Mouse (Mus musculus) common myeloid progenitor, adult 5-6 weeks (primary cell): ENCODE data around the gene Uhrf1. TPM values are rescaled to one million over a fixed set of nuclear protein-coding genes. Genes with fewer than 3 reads are reported as not detected.
"Not testable (repeated sequence)": the region's sequence is repeated elsewhere in the genome, so short reads cannot be mapped to it uniquely, and the experiment has no call there.

Experiments used
- ATAC-seq: replicated peaks from 2 replicates; pipeline ENCODE4 v1.8.0; 2016; ENCODE audit warnings: low read depth, mild to moderate bottlenecking, moderate TSS enrichment, inconsistent platforms; ENCODE audit not compliant: poor library complexity, severe bottlenecking
- total RNA-seq: library from RNA; stranded (forward); fragments of 200-1000, 187-1606 nt; gene quantifications from 2 replicates; pipeline ENCODE4 v1.2.3, GENCODE M21; 2017

Uhrf1 gene
- 142 and 165 TPM in 2 replicates for total RNA-seq

DNA sequence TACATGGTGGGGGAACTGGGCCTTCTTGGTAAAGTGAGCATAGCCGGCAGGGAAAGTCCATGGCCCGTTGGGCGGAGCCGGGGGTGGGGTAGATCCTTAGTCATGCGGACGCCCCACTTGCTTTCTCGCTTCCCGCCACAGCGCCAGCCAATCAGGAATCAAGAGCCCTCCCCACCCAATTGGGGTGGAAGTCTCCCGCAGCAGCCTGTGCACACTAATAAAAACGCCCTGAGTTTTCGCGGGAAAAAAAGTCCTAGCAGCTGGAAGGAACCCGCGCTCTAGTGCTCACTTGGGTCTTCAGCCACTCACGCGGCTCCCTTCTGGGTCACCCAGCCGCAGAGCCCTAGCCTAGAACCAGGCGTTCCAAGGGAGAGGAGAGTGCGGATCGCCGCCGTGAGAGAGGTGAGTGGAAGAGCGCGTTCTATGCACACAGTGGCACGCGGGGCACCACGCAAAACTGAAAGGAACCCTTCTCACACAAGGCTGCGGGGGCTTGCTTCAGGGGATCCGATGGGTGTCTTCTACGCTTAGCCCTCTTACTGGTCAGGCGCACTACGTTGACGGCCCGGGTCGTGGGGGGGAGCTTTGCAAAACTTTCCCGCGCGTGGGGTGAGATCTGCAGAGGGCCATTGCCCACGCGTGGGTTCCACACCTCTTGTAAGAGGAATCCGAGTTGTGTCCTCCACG lies at the start of gene Uhrf1:
Uhrf1 (plus strand) TSS at position 162 of the 687 bp plus-strand sequence.
- peak; percentile 82 for ATAC-seq

GRCm38 (mm10) chr17:56254695-56255094 lies 48.4 kb upstream of the Uhrf1 start:
- ATAC-seq = no peak

DNA sequence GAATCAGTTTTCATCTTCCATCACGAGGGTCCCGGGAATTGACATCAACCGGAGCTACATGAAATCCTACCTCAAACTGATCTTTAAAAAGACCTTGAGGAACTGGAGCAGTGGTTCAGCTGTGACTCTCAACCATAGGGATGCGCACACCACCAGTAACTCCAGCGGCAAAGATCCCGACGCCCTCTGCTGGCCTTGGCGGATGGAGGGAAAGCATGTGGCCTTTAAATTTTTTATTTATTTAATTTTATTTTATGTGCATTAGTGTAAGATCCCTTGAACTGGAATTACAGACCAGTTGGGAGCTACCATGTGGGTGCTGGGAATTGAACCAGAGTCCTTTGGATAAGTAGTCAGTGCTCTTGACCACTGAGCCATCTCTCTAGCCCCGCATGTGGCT lies 47.7 kb upstream of the Uhrf1 start:
- no peak for ATAC-seq

DNA sequence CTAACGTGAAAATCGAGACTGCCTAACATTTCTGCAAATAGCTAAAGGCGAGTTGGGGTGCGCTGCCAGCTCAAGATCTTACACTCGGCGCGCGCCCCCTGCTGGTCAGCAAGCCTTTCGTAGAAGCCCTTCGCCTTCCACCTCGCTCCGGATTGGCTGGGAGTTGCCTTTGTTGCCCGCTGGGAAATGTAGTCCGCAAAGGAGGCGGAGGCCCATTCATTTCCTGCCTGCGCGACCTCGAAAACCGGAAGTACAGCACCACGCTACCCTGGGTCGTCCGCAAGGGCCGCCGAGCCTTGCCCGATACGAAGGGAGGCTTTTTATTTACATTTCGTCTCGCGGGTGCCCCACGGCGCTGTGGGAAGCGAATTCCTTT lies 47.3 kb upstream of the Uhrf1 start:
- ATAC-seq = peak; percentile 75

DNA sequence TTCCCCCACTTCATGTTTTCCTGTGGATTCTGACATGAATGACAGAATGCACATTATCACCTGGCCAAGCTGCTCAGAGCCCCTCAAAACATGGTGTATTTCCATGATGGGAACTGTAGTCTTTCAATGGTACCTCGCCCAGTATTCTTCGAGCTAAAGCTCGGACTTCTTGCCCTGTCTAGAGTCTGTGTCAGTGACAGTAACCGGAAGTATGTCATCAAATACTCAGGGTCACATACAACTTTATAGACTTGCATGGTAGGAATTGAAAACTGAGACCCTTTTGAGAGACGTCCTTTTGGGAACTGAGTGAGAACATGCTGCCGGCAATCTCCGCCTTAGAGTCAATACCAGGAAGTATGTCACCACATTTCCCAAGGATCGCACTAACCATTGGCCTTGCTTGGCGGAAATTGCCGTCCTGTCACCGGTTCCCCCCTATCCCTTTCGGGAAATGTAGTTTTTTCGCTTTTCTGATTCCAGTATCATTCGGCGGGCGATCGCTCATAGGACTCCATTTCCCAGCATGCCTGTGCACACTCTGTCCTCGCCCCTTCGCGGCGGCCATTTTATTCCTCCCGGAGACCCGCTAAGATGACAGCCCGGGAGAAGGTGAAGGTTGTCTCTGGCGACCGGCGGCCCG lies 46.8 kb upstream of the Uhrf1 start, which contains the start of gene Fem1a:
Fem1a (plus strand) TSS at position 572 of the 643 bp plus-strand sequence.
- peak; percentile 87 for ATAC-seq

GRCm38 (mm10) chr17:56257181-56257894 lies 45.8 kb upstream of the Uhrf1 start:
- ATAC-seq = no peak

DNA sequence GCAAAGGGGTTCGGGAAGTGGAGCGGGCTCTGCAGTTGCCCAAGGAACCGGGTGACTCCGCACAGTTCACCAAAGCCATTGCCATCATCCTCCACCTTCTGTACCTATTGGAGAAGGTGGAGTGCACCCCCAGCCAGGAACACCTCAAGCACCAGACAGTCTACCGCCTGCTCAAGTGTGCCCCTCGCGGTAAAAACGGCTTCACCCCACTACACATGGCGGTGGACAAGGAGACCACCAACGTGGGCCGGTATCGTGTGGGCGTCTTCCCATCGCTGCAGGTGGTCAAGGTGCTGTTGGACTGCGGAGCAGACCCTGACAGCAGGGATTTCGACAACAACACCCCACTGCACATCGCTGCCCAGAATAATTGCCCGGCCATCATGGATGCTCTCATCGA lies 44.9 kb upstream of the Uhrf1 start:
- ATAC-seq = not testable (repeated sequence)

DNA sequence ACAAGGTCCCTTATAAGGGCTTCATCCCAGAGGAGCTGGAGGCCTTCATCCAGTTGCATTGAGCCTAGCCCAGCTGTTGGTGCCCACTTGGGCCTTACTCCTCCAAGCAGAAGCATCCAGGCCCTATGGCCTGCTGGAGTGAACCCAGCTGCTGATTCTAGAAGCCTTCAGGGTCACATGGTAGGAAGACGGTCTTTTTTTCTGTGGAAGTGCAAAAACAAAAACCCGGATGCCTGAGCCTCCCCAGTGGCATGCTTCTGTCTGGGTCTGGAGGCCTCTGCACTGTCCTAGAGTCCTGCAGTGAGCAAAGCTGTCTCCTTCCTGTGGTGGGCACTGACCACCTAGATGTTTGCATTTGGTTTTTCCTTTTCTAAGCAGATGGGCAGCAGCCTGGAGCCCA lies 44.3 kb upstream of the Uhrf1 start:
- ATAC-seq = not testable (repeated sequence)

GRCm38 (mm10) chr17:56259301-56260037 lies 43.7 kb upstream of the Uhrf1 start:
- ATAC-seq = no peak

DNA sequence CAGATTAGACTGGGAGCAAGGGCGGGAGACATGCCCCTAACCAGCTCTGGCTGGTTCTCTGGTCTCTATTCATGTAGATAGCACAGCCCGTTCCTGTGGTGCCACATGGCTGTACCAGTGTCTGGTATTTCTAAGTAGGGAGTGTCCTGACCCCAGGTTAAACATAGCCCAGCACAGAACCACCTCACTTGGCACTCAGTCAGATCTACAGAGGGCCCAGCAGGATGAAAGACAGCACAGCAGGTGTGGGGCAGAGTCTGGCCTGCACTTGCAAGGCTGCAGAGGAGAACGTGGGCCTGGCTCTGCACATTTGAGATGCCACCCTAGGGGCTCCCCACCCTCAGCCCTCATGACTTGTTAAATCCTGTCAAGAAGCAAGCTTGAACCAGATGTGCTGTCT lies 42.0 kb upstream of the Uhrf1 start:
- ATAC-seq = no peak

GRCm38 (mm10) chr17:56262645-56263094 lies 40.5 kb upstream of the Uhrf1 start:
- no peak for ATAC-seq

- peak; percentile 79 for ATAC-seq
Measured at GRCm38 (mm10) chr17:56264020-56264419, 39.1 kb upstream of the Uhrf1 start.

DNA sequence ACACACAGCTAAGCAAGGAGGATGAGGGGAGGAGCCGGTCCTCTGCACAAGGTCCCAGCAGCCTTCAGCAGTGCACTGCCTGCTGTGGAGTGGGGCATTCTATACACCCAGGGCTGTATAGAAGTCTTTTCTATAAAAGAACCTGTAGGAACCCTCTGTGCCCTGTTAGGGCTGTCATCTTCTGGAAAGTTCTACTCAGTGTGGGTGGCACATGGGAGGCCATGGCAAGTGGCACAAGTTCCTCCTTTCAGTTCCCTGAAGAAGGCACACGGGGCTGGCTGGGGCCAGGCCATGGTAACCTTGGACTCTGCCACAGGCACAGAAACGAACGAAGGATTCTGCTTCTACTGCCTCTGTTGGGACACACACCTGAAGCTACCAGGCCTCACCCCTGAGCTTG lies 38.1 kb upstream of the Uhrf1 start:
- ATAC-seq = peak; percentile 9; the same call in 1 of the 2 replicates

GRCm38 (mm10) chr17:56265869-56266268 lies 37.3 kb upstream of the Uhrf1 start:
- ATAC-seq = no peak

GRCm38 (mm10) chr17:56266271-56266670 lies 36.9 kb upstream of the Uhrf1 start:
- ATAC-seq = peak; percentile 27

DNA sequence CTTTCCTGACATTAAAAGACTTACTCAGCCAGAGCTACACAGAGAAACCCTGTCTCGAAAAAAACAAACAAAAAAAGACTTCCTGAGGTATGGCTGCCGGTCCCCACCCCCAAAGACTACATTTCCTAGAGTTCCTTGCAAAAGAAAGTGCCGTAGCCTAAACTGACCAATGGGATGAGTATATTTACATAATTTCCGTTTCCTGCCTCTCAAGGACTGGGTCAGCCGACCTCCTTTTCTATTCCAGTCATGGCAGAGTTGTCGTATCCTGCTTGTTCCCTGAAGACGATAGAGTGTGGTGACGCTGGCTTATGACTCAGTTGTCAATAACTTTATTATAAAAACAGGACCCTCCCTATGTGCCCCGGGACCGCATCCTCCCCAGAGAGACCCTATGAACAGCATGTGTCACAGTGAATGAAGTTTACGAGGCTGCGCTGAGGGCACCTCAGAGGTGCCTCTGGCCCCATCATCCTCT lies 33.9 kb upstream of the Uhrf1 start:
- peak; percentile 91 for ATAC-seq

GRCm38 (mm10) chr17:56269741-56270140 lies 33.4 kb upstream of the Uhrf1 start:
- no peak for ATAC-seq

DNA sequence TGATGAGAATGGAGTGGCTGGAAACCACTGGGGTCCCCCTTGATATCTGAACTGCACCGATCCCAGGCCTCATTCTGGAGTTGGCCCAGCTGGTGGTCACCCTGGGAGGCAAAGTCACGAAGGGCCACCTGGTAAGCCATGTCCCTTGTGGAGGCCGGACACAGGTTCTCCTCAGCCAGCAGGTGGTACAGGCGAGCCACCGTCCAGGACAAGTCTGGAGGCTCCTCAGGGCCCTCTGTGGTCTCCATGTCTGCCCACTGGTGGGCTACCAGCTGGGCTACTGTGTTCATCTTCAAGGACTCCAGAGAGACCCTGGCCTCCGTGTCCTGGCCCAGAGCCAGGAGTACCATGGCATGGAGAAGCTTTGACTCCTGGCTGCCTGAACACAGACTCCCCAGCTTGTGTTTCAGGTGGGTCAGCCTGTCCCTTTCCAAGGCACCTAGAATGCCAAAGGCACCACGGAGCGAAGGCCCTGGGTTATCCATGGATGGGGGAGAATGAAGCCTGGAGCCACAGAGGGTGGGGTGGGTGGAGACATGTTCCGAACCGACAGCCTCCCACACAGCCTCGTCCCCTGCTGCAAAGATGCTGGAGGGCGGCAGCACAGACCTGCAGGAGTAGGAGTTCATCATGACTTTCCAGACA lies 31.4 kb upstream of the Uhrf1 start:
- no peak for ATAC-seq

DNA sequence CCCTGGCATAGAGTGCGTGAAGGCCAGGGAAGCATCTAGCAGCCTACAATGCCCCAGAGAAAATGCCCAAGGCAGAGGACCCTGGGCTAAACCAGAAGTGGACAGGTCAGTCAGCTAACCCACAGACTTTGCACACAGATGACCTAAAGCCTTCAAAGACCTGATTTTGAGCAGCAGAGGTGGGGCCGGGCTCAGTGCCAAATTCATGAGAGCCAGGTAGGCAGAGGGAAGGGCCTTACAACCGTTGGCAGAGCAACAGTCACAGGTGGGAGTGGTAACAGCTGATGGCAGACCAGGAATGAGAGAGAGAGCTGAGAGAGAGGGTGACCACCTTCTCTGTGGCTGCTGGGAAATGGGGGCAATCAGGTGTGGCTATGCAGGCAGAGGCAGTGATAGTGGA lies 30.5 kb upstream of the Uhrf1 start:
- no peak for ATAC-seq

DNA sequence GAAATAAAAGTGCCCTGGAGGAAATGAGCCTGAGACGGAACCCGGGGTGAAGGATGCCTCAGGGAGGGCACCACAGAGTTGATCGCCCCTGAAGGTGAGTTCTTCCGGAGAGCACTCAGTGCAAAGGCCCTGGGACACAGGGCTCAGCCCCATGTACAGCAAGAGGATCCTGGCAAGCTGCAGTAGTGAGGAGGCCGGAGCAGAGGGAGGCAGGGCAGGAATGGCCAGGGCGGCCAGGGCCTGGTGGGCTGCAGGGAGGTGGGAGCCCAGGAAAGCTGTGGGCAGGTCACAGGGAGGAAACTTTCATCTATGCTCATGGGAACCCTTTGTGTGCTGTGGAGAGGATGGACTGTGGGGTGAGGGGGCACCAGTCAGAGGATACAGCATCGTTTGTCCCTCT lies 29.6 kb upstream of the Uhrf1 start:
- no peak for ATAC-seq
